Mouse (Mus musculus): ENCODE data around the gene Egf.

Egf gene

GRCm38 (mm10) chr3:129723311-129723710 lies 31.8 kb downstream of the Egf start:
- DNase-seq (ENCODE audit: low spot score in 2 of 2) = no peak

DNA sequence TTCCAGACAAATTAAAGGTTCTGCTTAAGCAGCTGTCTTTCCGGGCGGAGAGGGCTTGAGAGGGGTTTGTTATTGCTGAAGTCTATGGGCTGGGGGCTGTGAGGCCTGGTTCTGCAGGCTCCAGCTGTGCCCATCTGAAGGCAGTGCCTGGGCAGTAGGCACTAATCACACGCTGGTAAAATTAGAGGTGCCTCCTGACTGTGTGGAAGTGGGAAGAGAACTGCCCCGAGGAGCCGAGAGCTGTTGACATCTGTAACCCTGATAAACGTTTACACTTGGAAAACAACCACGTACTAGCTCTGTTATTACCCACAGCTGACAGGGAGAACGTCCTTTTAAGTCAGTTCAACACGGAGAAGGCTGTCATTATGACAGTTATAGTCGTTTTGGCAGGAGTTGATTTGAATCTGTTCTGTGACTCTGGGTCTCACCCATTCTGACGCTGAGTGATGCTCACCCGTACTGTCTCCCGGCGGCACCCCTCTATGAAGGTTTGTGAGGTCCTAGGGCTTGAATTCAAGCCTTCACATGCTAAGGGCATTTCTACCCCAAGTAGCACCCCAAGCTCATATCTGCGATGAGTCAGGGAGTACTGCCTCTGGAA lies 40.5 kb downstream of the Egf start:
- no peak for DNase-seq (ENCODE audit: low spot score in 2 of 2)

DNA sequence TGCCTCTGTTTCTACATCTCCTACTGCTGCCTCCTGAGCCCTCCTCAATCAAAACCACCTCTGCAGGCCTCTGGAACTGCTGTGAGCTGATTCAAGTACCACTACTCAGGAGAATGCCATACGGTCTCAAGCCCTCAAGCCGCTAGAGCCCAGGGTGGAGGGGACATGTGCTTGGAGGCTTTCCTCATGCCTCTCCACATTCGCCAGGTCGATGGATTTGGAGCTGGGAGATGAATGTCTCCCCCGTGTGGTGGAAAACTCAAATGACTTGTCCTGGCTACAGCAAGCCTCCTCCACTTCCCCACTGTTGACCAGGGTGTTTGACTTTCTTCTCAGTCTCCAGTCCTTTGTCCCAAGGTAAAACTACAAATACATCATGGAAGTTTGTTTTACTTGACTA lies 47.0 kb downstream of the Egf start:
- peak in 1 of 2 experiments; percentile 32 for DNase-seq (ENCODE audit: low spot score in 2 of 2)

- DNase-seq (ENCODE audit: low spot score in 2 of 2) = no peak
Measured at GRCm38 (mm10) chr3:129698882-129699281, 56.2 kb downstream of the Egf start.

- no peak for DNase-seq (ENCODE audit: low spot score in 2 of 2)
Measured at GRCm38 (mm10) chr3:129698365-129698764, 56.8 kb downstream of the Egf start.

DNA sequence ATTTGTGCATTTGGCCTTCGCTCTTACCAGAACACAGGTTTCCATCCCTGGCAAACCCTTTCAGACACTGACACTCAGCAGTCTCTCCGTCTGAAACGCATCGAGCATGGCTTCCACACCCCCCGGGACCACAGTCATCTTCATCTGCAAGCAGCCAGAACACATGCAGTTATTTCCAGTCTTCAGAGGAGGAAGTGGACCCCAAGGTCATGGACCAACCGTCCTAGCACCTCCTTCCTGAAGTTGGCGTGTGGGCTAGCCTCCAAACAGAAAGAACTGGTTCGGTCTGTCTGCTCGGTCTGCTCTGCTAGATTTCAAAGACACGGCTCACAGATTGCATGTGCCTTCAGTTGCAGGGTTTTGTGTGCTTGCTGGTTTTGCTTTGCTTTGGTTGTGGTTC lies 57.4 kb downstream of the Egf start:
- DNase-seq (ENCODE audit: low spot score in 2 of 2) = no peak

DNA sequence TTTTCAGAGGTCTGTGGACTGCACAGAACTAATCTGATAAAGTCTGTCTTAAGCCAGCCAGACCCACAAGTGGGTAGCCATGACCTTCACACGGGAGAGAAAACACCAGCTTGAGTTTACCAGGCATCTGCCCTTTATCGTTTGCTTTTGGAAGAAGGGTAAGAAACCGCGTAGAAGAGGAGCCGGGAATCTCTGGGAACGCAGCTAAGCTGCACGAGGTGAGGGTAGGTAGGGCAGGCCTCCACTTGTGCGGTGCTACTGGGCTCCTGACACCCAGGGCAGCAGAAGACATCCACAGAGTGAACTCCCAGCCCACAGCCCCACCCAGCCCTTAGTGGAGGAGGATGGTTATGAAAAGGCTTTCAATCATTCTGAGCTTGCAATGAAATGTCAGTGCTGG lies 59.2 kb downstream of the Egf start:
- DNase-seq (ENCODE audit: low spot score in 2 of 2) = no peak

DNA sequence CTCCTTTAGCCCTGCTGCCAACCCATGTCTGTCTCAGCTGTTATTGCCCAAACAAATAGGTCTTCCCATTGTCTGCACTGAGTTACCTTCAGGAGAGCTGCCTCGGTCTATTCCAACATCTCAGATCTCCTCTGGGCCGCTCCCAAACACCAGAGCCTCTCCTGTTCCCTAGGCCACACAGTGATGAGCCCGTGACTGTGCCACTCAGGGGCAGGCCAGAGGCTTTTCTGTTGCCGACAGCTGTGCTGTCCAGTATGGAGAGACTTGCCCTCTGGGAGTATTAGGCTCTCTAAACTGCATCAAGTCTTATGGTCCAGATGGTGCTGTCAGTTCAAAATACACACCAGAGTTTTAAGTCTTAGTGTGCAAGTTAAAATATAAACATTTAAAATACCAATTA lies 61.5 kb downstream of the Egf start:
- DNase-seq (ENCODE audit: low spot score in 2 of 2) = no peak

- peak in 1 of 2 experiments; percentile 11 for DNase-seq (ENCODE audit: low spot score in 2 of 2)
Measured at GRCm38 (mm10) chr3:129692816-129693215, 62.3 kb downstream of the Egf start.

GRCm38 (mm10) chr3:129687429-129687828 lies 67.7 kb downstream of the Egf start:
- no peak for DNase-seq (ENCODE audit: low spot score in 2 of 2)

DNA sequence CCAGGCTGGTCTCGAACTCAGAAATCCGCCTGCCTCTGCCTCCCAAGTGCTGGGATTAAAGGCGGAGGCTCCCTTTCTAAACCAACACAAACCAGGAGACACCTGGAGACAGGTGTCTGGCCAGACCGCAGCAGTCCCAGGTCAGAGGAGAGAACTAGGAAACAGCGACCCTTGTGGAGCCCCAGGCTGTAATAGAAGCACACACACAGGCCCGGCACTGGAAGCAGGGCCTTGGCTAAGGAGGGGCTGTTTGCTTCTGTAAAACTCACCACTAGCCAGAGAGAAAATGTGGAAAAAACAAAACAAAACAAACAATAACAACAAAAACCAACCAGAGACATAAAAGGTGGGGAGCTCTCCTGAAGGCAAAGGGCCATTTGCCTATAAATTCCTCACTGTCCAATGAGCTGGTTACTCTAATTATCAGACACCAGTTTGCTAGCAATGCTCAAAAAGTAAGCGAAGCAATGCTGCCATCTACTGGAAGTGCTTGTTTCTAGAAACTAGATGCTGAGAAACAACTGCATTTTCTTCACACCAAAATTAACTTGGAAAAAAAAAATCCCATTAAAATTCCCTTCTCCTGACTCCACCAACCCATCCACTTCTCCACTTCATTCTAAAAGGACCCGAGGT lies 68.3 kb downstream of the Egf start:
- peak; percentile 16 to 67 for DNase-seq (ENCODE audit: low spot score in 2 of 2)

DNA sequence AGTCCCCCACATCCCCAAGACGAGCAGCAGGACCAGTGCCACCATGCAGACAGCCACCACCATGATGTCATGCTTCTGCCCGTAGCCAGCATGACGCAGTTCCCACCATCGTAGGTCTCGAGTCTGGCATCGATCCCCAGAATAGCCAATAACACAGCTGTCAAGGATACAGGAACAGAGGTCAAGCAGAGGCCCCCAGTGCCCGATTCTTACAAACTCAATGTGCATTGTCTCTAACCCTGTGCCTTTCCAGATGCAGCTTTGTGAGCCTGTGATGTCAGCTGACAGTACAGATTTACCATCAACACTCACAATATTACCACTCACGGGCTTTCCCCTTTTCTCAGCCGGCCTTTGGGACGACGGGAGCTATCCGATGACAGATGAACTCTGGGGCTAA lies 68.9 kb downstream of the Egf start:
- no peak for DNase-seq (ENCODE audit: low spot score in 2 of 2)

DNA sequence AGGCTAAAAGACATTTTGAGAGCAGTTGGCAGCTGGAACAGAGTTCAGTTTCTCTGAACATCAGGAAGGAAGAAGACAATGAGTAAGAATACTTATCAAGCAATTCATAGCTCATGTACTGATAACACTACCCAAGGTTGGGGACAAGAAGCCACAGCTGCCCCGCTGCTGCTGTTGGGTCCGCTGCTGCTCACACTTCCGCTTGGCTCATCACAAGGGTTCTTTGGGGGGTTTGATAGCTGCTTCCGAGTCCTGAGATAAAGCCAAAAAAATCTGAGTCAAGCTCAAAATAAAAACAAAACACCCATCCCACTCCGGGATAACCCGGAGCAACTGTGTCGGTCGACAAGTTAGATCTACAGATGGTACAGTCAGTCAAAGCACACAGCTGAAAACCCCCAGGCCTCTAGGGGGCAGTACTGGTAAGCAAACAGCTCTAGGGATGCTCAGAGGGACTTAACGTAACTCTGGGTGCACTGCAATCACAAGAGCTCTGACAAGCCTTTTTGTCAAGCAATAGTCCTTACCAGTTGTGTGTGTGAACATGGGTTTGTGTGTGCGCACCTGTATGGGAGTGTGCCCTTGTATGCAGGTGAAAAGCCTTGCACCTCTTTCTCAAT lies 71.9 kb downstream of the Egf start:
- peak in 1 of 2 experiments; percentile 36 for DNase-seq (ENCODE audit: low spot score in 2 of 2)

DNA sequence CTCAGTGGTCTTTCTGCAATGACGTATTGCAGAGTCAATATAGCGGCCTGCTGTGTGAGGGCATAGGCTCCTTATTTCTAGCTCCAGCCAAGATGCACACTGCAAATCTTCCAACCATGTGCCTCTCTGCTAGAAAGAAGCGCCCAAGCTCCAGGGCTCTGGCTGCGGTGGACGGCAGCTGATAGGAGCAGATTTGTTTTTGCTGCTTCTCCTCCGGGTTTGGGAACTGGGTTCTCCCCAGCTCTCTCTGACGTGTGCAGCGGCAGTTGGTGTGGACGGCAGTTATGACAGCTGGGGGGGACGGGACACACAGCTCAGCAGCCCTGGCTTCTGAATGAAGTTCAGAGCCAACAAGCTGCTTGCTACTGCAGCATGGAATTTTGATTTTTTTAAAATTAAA lies 72.7 kb downstream of the Egf start:
- no peak for DNase-seq (ENCODE audit: low spot score in 2 of 2)

DNA sequence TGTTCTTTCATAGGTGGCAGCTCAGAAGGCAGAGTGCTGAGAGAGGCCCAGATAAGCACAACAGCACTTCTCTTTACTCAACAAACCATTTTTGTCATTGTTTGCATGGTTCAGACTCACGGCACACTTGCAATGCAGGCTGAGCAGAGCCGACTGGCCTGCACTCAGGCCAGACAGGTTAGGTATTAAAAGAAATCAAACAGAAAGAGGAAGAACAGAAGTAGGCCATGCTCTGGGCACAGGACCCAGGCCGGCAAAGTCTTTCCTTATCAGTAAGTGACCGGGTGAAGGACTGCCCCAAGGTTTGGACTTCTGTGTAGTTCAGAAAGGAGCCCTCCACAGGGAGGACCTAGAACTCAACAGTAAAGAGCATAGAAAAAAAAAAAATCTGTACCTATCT lies 73.3 kb downstream of the Egf start:
- DNase-seq (ENCODE audit: low spot score in 2 of 2) = no peak

GRCm38 (mm10) chr3:129680258-129680657 lies 74.9 kb downstream of the Egf start:
- DNase-seq (ENCODE audit: low spot score in 2 of 2) = no peak

DNA sequence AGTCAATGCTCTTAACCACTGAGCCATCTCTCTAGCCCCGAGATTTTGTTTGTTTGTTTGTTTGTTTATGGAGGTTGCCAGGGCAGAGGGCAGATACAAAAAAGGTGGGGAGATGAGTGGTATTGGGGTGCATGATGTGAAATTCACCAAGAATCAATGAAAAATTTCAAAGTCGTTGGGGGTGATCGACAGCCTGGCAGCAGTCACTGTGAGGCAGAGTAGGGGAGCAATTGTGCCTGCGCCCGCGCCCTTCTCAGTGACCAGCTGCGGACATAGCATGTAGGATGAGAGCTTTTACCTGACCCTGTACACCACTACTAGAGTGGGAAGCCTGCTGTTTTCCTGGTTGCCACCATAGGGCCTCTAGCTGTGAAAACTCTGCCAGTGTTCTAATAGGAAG lies 79.2 kb downstream of the Egf start:
- no peak for DNase-seq (ENCODE audit: low spot score in 2 of 2)

- DNase-seq (ENCODE audit: low spot score in 2 of 2) = no peak
Measured at GRCm38 (mm10) chr3:129663906-129664305, 91.2 kb downstream of the Egf start.

DNA sequence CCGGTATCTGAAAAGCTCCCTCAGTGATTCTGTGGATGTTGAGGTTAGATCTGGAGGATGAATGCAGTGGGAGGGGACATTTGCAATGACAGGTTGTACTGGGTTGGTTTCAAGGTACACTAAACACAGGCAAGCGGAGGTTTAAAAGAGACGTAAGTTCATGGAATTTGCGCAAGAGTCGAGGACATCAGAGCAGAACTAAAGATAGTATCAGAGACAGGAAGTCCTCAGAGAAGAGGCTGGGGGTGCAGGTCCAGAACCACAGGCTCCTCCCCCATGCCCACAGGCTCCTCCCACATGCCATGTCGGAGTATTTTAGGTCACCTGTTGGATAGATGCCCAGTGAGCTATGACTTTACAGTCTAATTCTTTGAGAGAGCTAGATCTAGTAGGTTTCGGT lies 96.3 kb downstream of the Egf start:
- DNase-seq (ENCODE audit: low spot score in 2 of 2) = peak; percentile 14 to 23

GRCm38 (mm10) chr3:129657775-129658174 lies 97.3 kb downstream of the Egf start:
- no peak for DNase-seq (ENCODE audit: low spot score in 2 of 2)

DNA sequence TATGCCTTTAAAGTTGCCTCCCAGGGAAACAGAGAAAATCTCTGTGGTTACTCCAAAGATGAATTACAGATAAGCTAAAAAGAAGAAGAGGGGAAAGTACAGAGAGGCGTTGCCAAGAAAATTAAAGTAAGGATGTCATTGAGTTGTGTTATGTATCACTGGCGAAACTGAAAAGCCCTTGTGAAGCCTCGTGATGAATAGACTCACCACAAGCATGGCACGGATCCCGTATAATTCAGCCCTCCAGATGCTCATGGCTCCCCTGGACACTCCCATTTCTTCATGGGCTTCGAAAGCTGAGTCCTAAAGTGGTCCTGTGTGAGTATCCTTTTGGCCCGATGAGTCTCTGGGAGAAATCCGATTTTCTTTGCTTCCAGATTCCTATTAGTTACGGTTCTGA lies 97.9 kb downstream of the Egf start:
- DNase-seq (ENCODE audit: low spot score in 2 of 2) = no peak

- no peak for DNase-seq (ENCODE audit: low spot score in 2 of 2)
Measured at GRCm38 (mm10) chr3:129656540-129656939, 98.6 kb downstream of the Egf start.

DNA sequence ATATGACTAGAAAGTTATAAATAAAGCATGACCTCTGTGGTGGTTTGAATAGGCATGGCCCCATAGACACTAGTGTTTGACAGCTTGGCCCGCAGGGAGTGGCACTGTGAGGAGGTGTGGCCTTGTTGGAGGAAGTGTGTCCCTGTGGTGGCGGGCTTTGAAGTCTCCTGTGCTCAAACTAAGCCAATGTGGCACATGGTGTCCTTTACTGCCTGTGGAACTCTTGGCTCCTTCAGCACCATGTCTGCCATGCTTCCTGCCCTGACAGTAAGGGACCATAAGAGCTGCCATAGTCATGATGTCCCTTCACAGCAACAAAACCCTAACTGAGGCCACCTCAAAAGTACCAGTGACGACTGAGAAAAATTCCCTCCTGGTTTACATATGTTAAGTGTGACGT lies 102.6 kb downstream of the Egf start:
- no peak for DNase-seq (ENCODE audit: low spot score in 2 of 2)

GRCm38 (mm10) chr3:129651765-129652164 lies 103.4 kb downstream of the Egf start:
- no peak for DNase-seq (ENCODE audit: low spot score in 2 of 2)

All from thymus, postnatal 10 days (tissue).